Mouse (Mus musculus): ENCODE data around the gene Rer1. TPM values are rescaled to one million over a fixed set of nuclear protein-coding genes. Genes with fewer than 3 reads are reported as not detected.

The Rer1 gene
- total RNA-seq, 1 experiment: 161 TPM

GRCm38 (mm10) chr4:155093431-155094149, 7.4 kb upstream of the Rer1 start:
- peaks cover 2% of the 10 kb centered on the region; the same call in 1 of the 2 replicates for H3K36me3 ChIP-seq (ENCODE audit: control insufficient read depth, insufficient read depth, low read length, poor library complexity, severe bottlenecking)
- H3K27ac ChIP-seq (ENCODE audit: insufficient read depth, low read depth, low read length, poor library complexity, severe bottlenecking): no peak overlapping the region
- in situ Hi-C loops (cut with MboI; ENCODE audit: low sequenced_read_pairs in 2 of 2, unreplicated experiment in 2 of 2): loop anchor here (5.0 kb wide), 1 partner anchor 154 kb away; the partner anchor contains the start of gene Faap20 (in 2 of the 2)
- H3K4me3 ChIP-seq (ENCODE audit: insufficient read depth in 1 of 2, low read depth in 1 of 2, low read length in 2 of 2, poor library complexity in 1 of 2, severe bottlenecking in 1 of 2): no peak overlapping the region
- no peak overlapping the region for H3K9ac ChIP-seq (ENCODE audit: insufficient read depth, low read depth, low read length, poor library complexity, severe bottlenecking)
- no peak for DNase-seq (ENCODE audit: low read depth, low spot score)
- peaks cover 0 to 2% of the 10 kb centered on the region in 2 experiments; a peak in 3 of 4 replicates for H3K4me1 ChIP-seq (ENCODE audit: control insufficient read depth in 2 of 2, insufficient read depth in 2 of 2, low read length in 2 of 2, poor library complexity in 1 of 2)
- TF ChIP-seq ZNF384 (IDR thresholded peaks at IDR 0.05; ENCODE audit: low read depth, low read length) (no peak), ZC3H11A (IDR thresholded peaks at IDR 0.05; ENCODE audit: borderline replicate concordance, low read depth, low read length) (no peak), MAFK (IDR thresholded peaks at IDR 0.05; ENCODE audit: insufficient read depth, low read depth, low read length) (no peak), HCFC1 (IDR thresholded peaks at IDR 0.05; ENCODE audit: borderline replicate concordance, insufficient read depth, low read length) (no peak), CHD2 (IDR thresholded peaks at IDR 0.05; ENCODE audit: low read depth, low read length) (no peak)
- no peaks in the 10 kb centered on the region for H3K9me3 ChIP-seq (ENCODE audit: control insufficient read depth, insufficient read depth, low read depth, low read length)

- Histone ChIP-seq H3K36me3 (ENCODE audit: control insufficient read depth, insufficient read depth, low read length, poor library complexity, severe bottlenecking) (peaks cover 2% of the 10 kb centered on the region; the same call in 1 of the 2 replicates), H3K27ac (ENCODE audit: insufficient read depth, low read depth, low read length, poor library complexity, severe bottlenecking) (no peak overlapping the region), H3K9ac (ENCODE audit: insufficient read depth, low read depth, low read length, poor library complexity, severe bottlenecking) (no peak overlapping the region; the same call in 1 of the 2 replicates), H3K4me1 (ENCODE audit: control insufficient read depth in 2 of 2, insufficient read depth in 2 of 2, low read length in 2 of 2, poor library complexity in 1 of 2) (peaks cover 0 to 2% of the 10 kb centered on the region in 2 experiments; a peak in 3 of 4 replicates), H3K4me3 (ENCODE audit: insufficient read depth in 1 of 2, low read depth in 1 of 2, low read length in 2 of 2, poor library complexity in 1 of 2, severe bottlenecking in 1 of 2) (no peak overlapping the region), H3K9me3 (ENCODE audit: control insufficient read depth, insufficient read depth, low read depth, low read length) (no peaks in the 10 kb centered on the region)
- TF ChIP-seq ZC3H11A (IDR thresholded peaks at IDR 0.05; ENCODE audit: borderline replicate concordance, low read depth, low read length) (no peak), HCFC1 (IDR thresholded peaks at IDR 0.05; ENCODE audit: borderline replicate concordance, insufficient read depth, low read length) (no peak), CHD2 (IDR thresholded peaks at IDR 0.05; ENCODE audit: low read depth, low read length) (no peak), ZNF384 (IDR thresholded peaks at IDR 0.05; ENCODE audit: low read depth, low read length) (no peak), MAFK (IDR thresholded peaks at IDR 0.05; ENCODE audit: insufficient read depth, low read depth, low read length) (no peak)
- in situ Hi-C loops (cut with MboI; ENCODE audit: low sequenced_read_pairs in 2 of 2, unreplicated experiment in 2 of 2): loop anchor here (5.0 kb wide), 1 partner anchor 154 kb away; the partner anchor contains the start of gene Faap20 (in 2 of the 2)
- DNase-seq (ENCODE audit: low read depth, low spot score): no peak
Measured at GRCm38 (mm10) chr4:155092718-155093430, 6.7 kb upstream of the Rer1 start.

- H3K27ac ChIP-seq (ENCODE audit: insufficient read depth, low read depth, low read length, poor library complexity, severe bottlenecking): no peak overlapping the region
- H3K9ac ChIP-seq (ENCODE audit: insufficient read depth, low read depth, low read length, poor library complexity, severe bottlenecking): no peak overlapping the region
- in situ Hi-C loops (cut with MboI; ENCODE audit: low sequenced_read_pairs in 2 of 2, unreplicated experiment in 2 of 2): loop anchor here (5.0 kb wide), 1 partner anchor 156 kb away; the partner anchor contains the start of gene Faap20 (in 2 of the 2)
- TF ChIP-seq HCFC1 (IDR thresholded peaks at IDR 0.05; ENCODE audit: borderline replicate concordance, insufficient read depth, low read length): no peak
- TF ChIP-seq ZNF384 (IDR thresholded peaks at IDR 0.05; ENCODE audit: low read depth, low read length): no peak
- no peak for TF ChIP-seq CHD2 (IDR thresholded peaks at IDR 0.05; ENCODE audit: low read depth, low read length)
- no peak for TF ChIP-seq ZC3H11A (IDR thresholded peaks at IDR 0.05; ENCODE audit: borderline replicate concordance, low read depth, low read length)
- no peak for TF ChIP-seq MAFK (IDR thresholded peaks at IDR 0.05; ENCODE audit: insufficient read depth, low read depth, low read length)
- H3K9me3 ChIP-seq (ENCODE audit: control insufficient read depth, insufficient read depth, low read depth, low read length): no peaks in the 10 kb centered on the region
- H3K4me1 ChIP-seq (ENCODE audit: control insufficient read depth in 2 of 2, insufficient read depth in 2 of 2, low read length in 2 of 2, poor library complexity in 1 of 2): peaks cover 2% of the 10 kb centered on the region in 2 experiments; a peak in 3 of 4 replicates
- no peak for DNase-seq (ENCODE audit: low read depth, low spot score)
- peaks cover 2% of the 10 kb centered on the region; the same call in 1 of the 2 replicates for H3K36me3 ChIP-seq (ENCODE audit: control insufficient read depth, insufficient read depth, low read length, poor library complexity, severe bottlenecking)
- no peak overlapping the region for H3K4me3 ChIP-seq (ENCODE audit: insufficient read depth in 1 of 2, low read depth in 1 of 2, low read length in 2 of 2, poor library complexity in 1 of 2, severe bottlenecking in 1 of 2)
Measured at GRCm38 (mm10) chr4:155090688-155091449, 4.7 kb upstream of the Rer1 start.

GRCm38 (mm10) chr4:155090147-155090546, 4.0 kb upstream of the Rer1 start:
- peaks cover 2% of the 10 kb centered on the region; the same call in 1 of the 2 replicates for H3K36me3 ChIP-seq (ENCODE audit: control insufficient read depth, insufficient read depth, low read length, poor library complexity, severe bottlenecking)
- no peak overlapping the region for H3K9ac ChIP-seq (ENCODE audit: insufficient read depth, low read depth, low read length, poor library complexity, severe bottlenecking)
- H3K27ac ChIP-seq (ENCODE audit: insufficient read depth, low read depth, low read length, poor library complexity, severe bottlenecking): no peak overlapping the region
- no peaks in the 10 kb centered on the region for H3K9me3 ChIP-seq (ENCODE audit: control insufficient read depth, insufficient read depth, low read depth, low read length)
- in situ Hi-C loops (cut with MboI; ENCODE audit: low sequenced_read_pairs in 2 of 2, unreplicated experiment in 2 of 2): loop anchor here (5.0 kb wide), 1 partner anchor 157 kb away; the partner anchor contains the start of gene Faap20 (in 2 of the 2)
- H3K4me1 ChIP-seq (ENCODE audit: control insufficient read depth in 2 of 2, insufficient read depth in 2 of 2, low read length in 2 of 2, poor library complexity in 1 of 2): peaks cover 0 to 2% of the 10 kb centered on the region in 2 experiments; a peak in 1 of 4 replicates
- H3K4me3 ChIP-seq (ENCODE audit: insufficient read depth in 1 of 2, low read depth in 1 of 2, low read length in 2 of 2, poor library complexity in 1 of 2, severe bottlenecking in 1 of 2): no peak overlapping the region
- no peak for DNase-seq (ENCODE audit: low read depth, low spot score)
- TF ChIP-seq HCFC1 (IDR thresholded peaks at IDR 0.05; ENCODE audit: borderline replicate concordance, insufficient read depth, low read length): no peak
- TF ChIP-seq MAFK (IDR thresholded peaks at IDR 0.05; ENCODE audit: insufficient read depth, low read depth, low read length): no peak
- TF ChIP-seq ZC3H11A (IDR thresholded peaks at IDR 0.05; ENCODE audit: borderline replicate concordance, low read depth, low read length): no peak
- TF ChIP-seq CHD2 (IDR thresholded peaks at IDR 0.05; ENCODE audit: low read depth, low read length): no peak
- TF ChIP-seq ZNF384 (IDR thresholded peaks at IDR 0.05; ENCODE audit: low read depth, low read length): no peak

Data from ES-E14 (cell line).